Mouse (Mus musculus) spleen, postnatal 4 days (tissue): Measurements from ENCODE around the gene Cyp2d10.
A peak's percentile ranks its signal among the peaks of the same experiment; 100 is the strongest.
"Not testable (repeated sequence)": the region's sequence is repeated elsewhere in the genome, so short reads cannot be mapped to it uniquely, and the experiment has no call there.

Source experiments
- DNase-seq, 2 experiments: peaks; one replicate each; pipeline ENCODE4 v3.0.0; 2022; ENCODE audit warnings: low spot score in 2 of 2

The Cyp2d10 gene

GRCm38 (mm10) chr15:82401516-82401915, 5.5 kb downstream of the Cyp2d10 start:
- peak in 1 of 2 experiments; percentile 37 for DNase-seq

- DNase-seq, result peak in 1 of 2 experiments; percentile 44
Measured at GRCm38 (mm10) chr15:82395955-82396354, 11.0 kb downstream of the Cyp2d10 start.

- not testable (repeated sequence) for DNase-seq
Measured at GRCm38 (mm10) chr15:82393922-82394321, 13.1 kb downstream of the Cyp2d10 start, which contains the start of gene Cyp2d11. Gene Cyp2d11 (minus strand): TSS chr15:82394022.

- DNase-seq, result peak in 1 of 2 experiments; percentile 39
Measured at GRCm38 (mm10) chr15:82389916-82390315, 17.1 kb downstream of the Cyp2d10 start.

GRCm38 (mm10) chr15:82385729-82386128, 21.3 kb downstream of the Cyp2d10 start:
- DNase-seq, result no peak

- no peak for DNase-seq
Measured at GRCm38 (mm10) chr15:82382441-82382840, 24.6 kb downstream of the Cyp2d10 start.

GRCm38 (mm10) chr15:82380714-82381062, 26.3 kb downstream of the Cyp2d10 start:
- DNase-seq, result no peak

- peak; percentile 25 to 59 for DNase-seq
Measured at GRCm38 (mm10) chr15:82379871-82380713, 26.9 kb downstream of the Cyp2d10 start, which contains the start of gene Cyp2d22. Gene Cyp2d22 (minus strand): TSS chr15:82380260.

GRCm38 (mm10) chr15:82379511-82379870, 27.5 kb downstream of the Cyp2d10 start:
- DNase-seq, result no peak

- DNase-seq, result no peak
Measured at GRCm38 (mm10) chr15:82378261-82379180, 28.5 kb downstream of the Cyp2d10 start.

- no peak for DNase-seq
Measured at GRCm38 (mm10) chr15:82377701-82378100, 29.3 kb downstream of the Cyp2d10 start.

- peak in 1 of 2 experiments; percentile 42 for DNase-seq
Measured at GRCm38 (mm10) chr15:82376393-82377138, 30.4 kb downstream of the Cyp2d10 start.

- peak in 1 of 2 experiments; percentile 49 for DNase-seq
Measured at GRCm38 (mm10) chr15:82375855-82376254, 31.1 kb downstream of the Cyp2d10 start.

- no peak for DNase-seq
Measured at GRCm38 (mm10) chr15:82374437-82374836, 32.6 kb downstream of the Cyp2d10 start.

- DNase-seq, result peak in 1 of 2 experiments; percentile 57
Measured at GRCm38 (mm10) chr15:82372991-82373390, 34.0 kb downstream of the Cyp2d10 start.

GRCm38 (mm10) chr15:82372446-82372845, 34.5 kb downstream of the Cyp2d10 start:
- DNase-seq, result peak in 1 of 2 experiments; percentile 53

- DNase-seq, result no peak
Measured at GRCm38 (mm10) chr15:82368851-82369250, 38.1 kb downstream of the Cyp2d10 start.

GRCm38 (mm10) chr15:82368146-82368545, 38.8 kb downstream of the Cyp2d10 start:
- DNase-seq, result no peak

GRCm38 (mm10) chr15:82364561-82364960, 42.4 kb downstream of the Cyp2d10 start:
- peak in 1 of 2 experiments; percentile 4 for DNase-seq

GRCm38 (mm10) chr15:82363801-82364200, 43.2 kb downstream of the Cyp2d10 start:
- DNase-seq, result peak in 1 of 2 experiments; percentile 4

GRCm38 (mm10) chr15:82362234-82362633, 44.8 kb downstream of the Cyp2d10 start:
- peak in 1 of 2 experiments; percentile 7 for DNase-seq
